Mouse (Mus musculus): Measurements from ENCODE around the gene Tnip2. TPM values are rescaled to one million over a fixed set of nuclear protein-coding genes. Genes with fewer than 3 reads are reported as not detected.

Gene Tnip2
- total and polyA plus RNA-seq, 3 experiments, result 4.8 to 19.6 (median 11.1) TPM

GRCm38 (mm10) chr5:34534776-34535581 lies 21.2 kb upstream of the Tnip2 start:
- TF ChIP-seq TAL1 (conservative IDR thresholded peaks at IDR 0.05; ENCODE audit: low read depth, low read length) (no peak), GATA2 (IDR thresholded peaks at IDR 0.05; ENCODE audit: borderline replicate concordance, low read depth, low read length) (no peak), GATA1 (IDR thresholded peaks at IDR 0.05; ENCODE audit: borderline replicate concordance, low read length) (no peak), CTCF (IDR thresholded peaks at IDR 0.05; ENCODE audit: low read depth, low read length) (no peak), POLR2AphosphoS5 (IDR thresholded peaks at IDR 0.05; ENCODE audit: insufficient replicate concordance, low read depth, low read length) (no peak)
- H3K36me3 ChIP-seq (replicated peaks), result no peaks in the 10 kb centered on the region
- DNase-seq (ENCODE audit: low spot score) (no peak), ATAC-seq (ENCODE audit: extremely low read depth, insufficient number of reproducible peaks, low FRiP score, poor library complexity, severe bottlenecking) (no peak)
- peaks cover 56% of the 10 kb centered on the region for H3K27me3 ChIP-seq (ENCODE audit: insufficient read depth, low read length)
- no peak overlapping the region for H3K4me3 ChIP-seq (ENCODE audit: low read depth, low read length)
- H3K9me3 ChIP-seq (replicated peaks), result no peaks in the 10 kb centered on the region
- peaks cover 9% of the 10 kb centered on the region; the same call in 1 of the 2 replicates for H3K4me1 ChIP-seq (ENCODE audit: insufficient read depth, low read depth, low read length)

- Histone ChIP-seq H3K27me3 (ENCODE audit: insufficient read depth, low read length) (peaks cover 44% of the 10 kb centered on the region), H3K4me3 (ENCODE audit: low read depth, low read length) (no peak overlapping the region), H3K9me3 (replicated peaks) (no peaks in the 10 kb centered on the region), H3K4me1 (ENCODE audit: insufficient read depth, low read depth, low read length) (peaks cover 9% of the 10 kb centered on the region; the same call in 1 of the 2 replicates), H3K36me3 (replicated peaks) (no peaks in the 10 kb centered on the region)
- DNase-seq (ENCODE audit: low spot score), result no peak
- no peak for ATAC-seq (ENCODE audit: extremely low read depth, insufficient number of reproducible peaks, low FRiP score, poor library complexity, severe bottlenecking)
- TF ChIP-seq CTCF (IDR thresholded peaks at IDR 0.05; ENCODE audit: low read depth, low read length), result no peak
- no peak for TF ChIP-seq GATA1 (IDR thresholded peaks at IDR 0.05; ENCODE audit: borderline replicate concordance, low read length)
- no peak for TF ChIP-seq GATA2 (IDR thresholded peaks at IDR 0.05; ENCODE audit: borderline replicate concordance, low read depth, low read length)
Observed at GRCm38 (mm10) chr5:34533820-34534219, 20.0 kb upstream of the Tnip2 start.

GRCm38 (mm10) chr5:34533066-34533465 lies 19.3 kb upstream of the Tnip2 start:
- H3K27me3 ChIP-seq (ENCODE audit: insufficient read depth, low read length), result peaks cover 39% of the 10 kb centered on the region
- no peaks in the 10 kb centered on the region for H3K9me3 ChIP-seq (replicated peaks)
- DNase-seq (ENCODE audit: low spot score) (no peak), ATAC-seq (ENCODE audit: extremely low read depth, insufficient number of reproducible peaks, low FRiP score, poor library complexity, severe bottlenecking) (no peak)
- no peaks in the 10 kb centered on the region for H3K36me3 ChIP-seq (replicated peaks)
- TF ChIP-seq POLR2AphosphoS5 (IDR thresholded peaks at IDR 0.05; ENCODE audit: insufficient replicate concordance, low read depth, low read length) (no peak), GATA2 (IDR thresholded peaks at IDR 0.05; ENCODE audit: borderline replicate concordance, low read depth, low read length) (no peak), TAL1 (conservative IDR thresholded peaks at IDR 0.05; ENCODE audit: low read depth, low read length) (no peak), GATA1 (IDR thresholded peaks at IDR 0.05; ENCODE audit: borderline replicate concordance, low read length) (no peak), CTCF (IDR thresholded peaks at IDR 0.05; ENCODE audit: low read depth, low read length) (no peak)
- peaks cover 10% of the 10 kb centered on the region for H3K4me1 ChIP-seq (ENCODE audit: insufficient read depth, low read depth, low read length)
- H3K4me3 ChIP-seq (ENCODE audit: low read depth, low read length), result no peak overlapping the region

- Histone ChIP-seq H3K4me1 (ENCODE audit: insufficient read depth, low read depth, low read length) (peaks cover 23% of the 10 kb centered on the region), H3K36me3 (replicated peaks) (no peaks in the 10 kb centered on the region), H3K4me3 (ENCODE audit: low read depth, low read length) (no peak overlapping the region), H3K27me3 (ENCODE audit: insufficient read depth, low read length) (peaks cover 29% of the 10 kb centered on the region), H3K9me3 (replicated peaks) (no peaks in the 10 kb centered on the region)
- DNase-seq (ENCODE audit: low spot score) (no peak), ATAC-seq (ENCODE audit: extremely low read depth, insufficient number of reproducible peaks, low FRiP score, poor library complexity, severe bottlenecking) (no peak)
- TF ChIP-seq TAL1 (conservative IDR thresholded peaks at IDR 0.05; ENCODE audit: low read depth, low read length) (no peak), GATA2 (IDR thresholded peaks at IDR 0.05; ENCODE audit: borderline replicate concordance, low read depth, low read length) (no peak), GATA1 (IDR thresholded peaks at IDR 0.05; ENCODE audit: borderline replicate concordance, low read length) (no peak), CTCF (IDR thresholded peaks at IDR 0.05; ENCODE audit: low read depth, low read length) (no peak), POLR2AphosphoS5 (IDR thresholded peaks at IDR 0.05; ENCODE audit: insufficient replicate concordance, low read depth, low read length) (no peak)
Observed at GRCm38 (mm10) chr5:34530687-34531086, 16.9 kb upstream of the Tnip2 start.

GRCm38 (mm10) chr5:34530116-34530515 lies 16.3 kb upstream of the Tnip2 start:
- ATAC-seq (ENCODE audit: extremely low read depth, insufficient number of reproducible peaks, low FRiP score, poor library complexity, severe bottlenecking), result no peak
- TF ChIP-seq GATA2 (IDR thresholded peaks at IDR 0.05; ENCODE audit: borderline replicate concordance, low read depth, low read length) (no peak), GATA1 (IDR thresholded peaks at IDR 0.05; ENCODE audit: borderline replicate concordance, low read length) (no peak), TAL1 (conservative IDR thresholded peaks at IDR 0.05; ENCODE audit: low read depth, low read length) (no peak), POLR2AphosphoS5 (IDR thresholded peaks at IDR 0.05; ENCODE audit: insufficient replicate concordance, low read depth, low read length) (no peak), CTCF (IDR thresholded peaks at IDR 0.05; ENCODE audit: low read depth, low read length) (no peak)
- Histone ChIP-seq H3K4me1 (ENCODE audit: insufficient read depth, low read depth, low read length) (peaks cover 22% of the 10 kb centered on the region), H3K4me3 (ENCODE audit: low read depth, low read length) (no peak overlapping the region), H3K27me3 (ENCODE audit: insufficient read depth, low read length) (peaks cover 26% of the 10 kb centered on the region), H3K9me3 (replicated peaks) (no peaks in the 10 kb centered on the region), H3K36me3 (replicated peaks) (no peaks in the 10 kb centered on the region)
- DNase-seq (ENCODE audit: low spot score), result no peak

- Histone ChIP-seq H3K4me1 (ENCODE audit: insufficient read depth, low read depth, low read length) (peaks cover 33% of the 10 kb centered on the region), H3K27me3 (ENCODE audit: insufficient read depth, low read length) (peaks cover 26% of the 10 kb centered on the region), H3K4me3 (ENCODE audit: low read depth, low read length) (no peak overlapping the region), H3K9me3 (replicated peaks) (no peaks in the 10 kb centered on the region), H3K36me3 (replicated peaks) (no peaks in the 10 kb centered on the region)
- DNase-seq (ENCODE audit: low spot score) (no peak), ATAC-seq (ENCODE audit: extremely low read depth, insufficient number of reproducible peaks, low FRiP score, poor library complexity, severe bottlenecking) (no peak)
- TF ChIP-seq GATA2 (IDR thresholded peaks at IDR 0.05; ENCODE audit: borderline replicate concordance, low read depth, low read length) (no peak), TAL1 (conservative IDR thresholded peaks at IDR 0.05; ENCODE audit: low read depth, low read length) (no peak), GATA1 (IDR thresholded peaks at IDR 0.05; ENCODE audit: borderline replicate concordance, low read length) (no peak), CTCF (IDR thresholded peaks at IDR 0.05; ENCODE audit: low read depth, low read length) (no peak), POLR2AphosphoS5 (IDR thresholded peaks at IDR 0.05; ENCODE audit: insufficient replicate concordance, low read depth, low read length) (no peak)
Observed at GRCm38 (mm10) chr5:34528724-34529123, 14.9 kb upstream of the Tnip2 start.

Measured in G1E (cell line).